ENCODE assay signal across 9 mouse cellular contexts in genomic region chr2:11253945-11254344, GRCm38 (mm10).
DNase-seq lines count a peak whose midpoint lies in the region; ATAC-seq and TF ChIP-seq lines count a peak whose summit lies in the region.
"Had no signal": no experiment of that assay in that cellular context is flagged by ENCODE, and none has a peak within 500 bp of the region (broad histone marks: within the 10 kb centered on the region; RNA-seq: fewer than 3 reads in every experiment).

No protein-coding gene starts in this region.

- no peak overlapping the region for H3K27ac ChIP-seq in limb, embryonic 11.5 days (replicated peaks; ENCODE audit: low read depth, low read length)
- H3K27ac ChIP-seq in limb, embryonic 10.5 days: no peak overlapping the region
- no peak overlapping the region for H3K27ac ChIP-seq in lung, embryonic 14.5 days (ENCODE audit: low read depth)
- no peak overlapping the region for H3K27ac ChIP-seq in midbrain, embryonic 11.5 days (ENCODE audit: low read depth, low read length)

- H3K4me3 ChIP-seq in limb, embryonic 11.5 days (ENCODE audit: low read depth, low read length): no peak overlapping the region
- H3K4me3 ChIP-seq in limb, embryonic 10.5 days: no peak overlapping the region
- H3K4me3 ChIP-seq in lung, embryonic 14.5 days (ENCODE audit: low read depth, low read length): no peak overlapping the region
- no peak overlapping the region for H3K4me3 ChIP-seq in midbrain, embryonic 11.5 days (ENCODE audit: low read depth, low read length)
- H3K4me3 ChIP-seq: erythroblast, embryonic 14.5 days had no signal

- no peaks in the 10 kb centered on the region for H3K27me3 ChIP-seq in limb, embryonic 11.5 days (ENCODE audit: control insufficient read depth, insufficient read depth, low read length)
- H3K27me3 ChIP-seq in limb, embryonic 10.5 days (ENCODE audit: low read depth, poor library complexity, severe bottlenecking): no peaks in the 10 kb centered on the region
- H3K27me3 ChIP-seq in lung, embryonic 14.5 days (ENCODE audit: insufficient read depth, low read length): no peaks in the 10 kb centered on the region
- H3K27me3 ChIP-seq in midbrain, embryonic 11.5 days (ENCODE audit: control insufficient read depth, insufficient read depth, low read length): no peaks in the 10 kb centered on the region

- 59% methylated on average over 8 of the region's 8 CpGs for WGBS in limb, embryonic 11.5 days
- WGBS in limb, embryonic 10.5 days: 61% methylated on average over 8 of the region's 8 CpGs
- 59% methylated on average over 8 of the region's 8 CpGs for WGBS in lung, embryonic 14.5 days
- WGBS in midbrain, embryonic 11.5 days: 65% methylated on average over 8 of the region's 8 CpGs

- no peaks in the 10 kb centered on the region for H3K9me3 ChIP-seq in limb, embryonic 11.5 days (ENCODE audit: control insufficient read depth, low read length)
- H3K9me3 ChIP-seq in limb, embryonic 10.5 days (replicated peaks): no peaks in the 10 kb centered on the region
- no peaks in the 10 kb centered on the region for H3K9me3 ChIP-seq in lung, embryonic 14.5 days (ENCODE audit: low read depth, low read length)
- H3K9me3 ChIP-seq in midbrain, embryonic 11.5 days (ENCODE audit: control insufficient read depth, low read length): no peaks in the 10 kb centered on the region

- H3K9ac ChIP-seq in limb, embryonic 11.5 days (ENCODE audit: low read length): no peak overlapping the region
- no peak overlapping the region for H3K9ac ChIP-seq in lung, embryonic 14.5 days
- no peak overlapping the region for H3K9ac ChIP-seq in midbrain, embryonic 11.5 days (ENCODE audit: low read length)

- peak; percentile 36 for DNase-seq in limb, embryonic 11.5 days (ENCODE audit: low spot score)
- DNase-seq in limb, embryonic 10.5 days (ENCODE audit: low spot score): no peak
- peak; percentile 48 for DNase-seq in Muller cell, postnatal 12 days (ENCODE audit: inconsistent ontology term)
- DNase-seq in c-Kit-positive CD71-positive TER-119-negative erythroid progenitor cells, embryonic 14.5 days (ENCODE audit: low read depth): peak; percentile 37
- DNase-seq in heart, postnatal 4 days: peak; percentile 56
- DNase-seq in lung, embryonic 14.5 days: peak; percentile 68
- peak; percentile 15 to 64 for DNase-seq in spleen, postnatal 4 days (ENCODE audit: low spot score in 2 of 2)
- no peak for DNase-seq in midbrain, embryonic 11.5 days (ENCODE audit: low spot score, missing footprints)

- H3K36me3 ChIP-seq in limb, embryonic 11.5 days (ENCODE audit: control insufficient read depth, insufficient read depth, low read length): no peaks in the 10 kb centered on the region
- H3K36me3 ChIP-seq in limb, embryonic 10.5 days: no peaks in the 10 kb centered on the region
- no peaks in the 10 kb centered on the region for H3K36me3 ChIP-seq in lung, embryonic 14.5 days (ENCODE audit: insufficient read depth)
- H3K36me3 ChIP-seq in midbrain, embryonic 11.5 days (ENCODE audit: control insufficient read depth, insufficient read depth, low read length): no peaks in the 10 kb centered on the region

- H3K4me2 ChIP-seq in limb, embryonic 11.5 days (ENCODE audit: low read depth, severe bottlenecking): no peak overlapping the region
- no peak overlapping the region for H3K4me2 ChIP-seq in lung, embryonic 14.5 days
- no peak overlapping the region for H3K4me2 ChIP-seq in midbrain, embryonic 11.5 days

- peak; percentile 61 for TF ChIP-seq CTCF in lung, embryonic 14.5 days (IDR thresholded peaks at IDR 0.05; ENCODE audit: low read depth)

- ATAC-seq in limb, embryonic 11.5 days (ENCODE audit: insufficient number of reproducible peaks, low FRiP score, low TSS enrichment, low read depth): no peak
- ATAC-seq in lung, embryonic 14.5 days (ENCODE audit: insufficient read depth): no peak
- ATAC-seq in midbrain, embryonic 11.5 days (ENCODE audit: low FRiP score): no peak

- no peaks in the 10 kb centered on the region for H3K4me1 ChIP-seq in limb, embryonic 11.5 days (ENCODE audit: control insufficient read depth, insufficient read depth, low read length)
- H3K4me1 ChIP-seq in limb, embryonic 10.5 days: no peaks in the 10 kb centered on the region
- H3K4me1 ChIP-seq in lung, embryonic 14.5 days (ENCODE audit: insufficient read depth): no peaks in the 10 kb centered on the region
- no peaks in the 10 kb centered on the region for H3K4me1 ChIP-seq in midbrain, embryonic 11.5 days (ENCODE audit: control insufficient read depth, insufficient read depth, low read length)

Comparison
In these comparisons a context has a peak if more than half of its experiments do, and no peak if none do; other contexts are left out.
1. DNase-seq: peak in limb, embryonic 11.5 days (single experiment), Muller cell, postnatal 12 days (single experiment), c-Kit-positive CD71-positive TER-119-negative erythroid progenitor cells, embryonic 14.5 days (single experiment), heart, postnatal 4 days (single experiment), lung, embryonic 14.5 days (single experiment) and spleen, postnatal 4 days (2 of 2); none in limb, embryonic 10.5 days (single experiment) and midbrain, embryonic 11.5 days (single experiment).